Mouse (Mus musculus) heart, adult 2 months (tissue): Measurements from ENCODE around the gene A130010J15Rik.

Source experiments
- CTCF ChIP-seq: fragments of 200-600 bp; IDR thresholded peaks from 2 replicates; pipeline ENCODE4 v1.8.1; 2022; ENCODE audit warnings: antibody characterized with exemption, mild to moderate bottlenecking, moderate library complexity
- EP300 ChIP-seq: fragments of 200-500 bp; IDR thresholded peaks from 2 replicates; pipeline ENCODE4 v1.6.1; 2011; ENCODE audit warnings: low read depth, low read length, control low read depth; ENCODE audit not compliant: insufficient read depth
- POLR2A ChIP-seq: fragments of 200-500 bp; IDR thresholded peaks from 2 replicates; pipeline ENCODE4 v1.6.1; 2011; ENCODE audit warnings: mild to moderate bottlenecking, low read depth, low read length, control low read depth; ENCODE audit not compliant: insufficient read depth

- TF ChIP-seq POLR2A (no peak), EP300 (no peak), CTCF (no peak)
These were observed 16.7 kb upstream of the A130010J15Rik start for GRCm38 (mm10) chr1:193151134-193151533.
